Mouse (Mus musculus) brain, adult 2 months (tissue): ENCODE measurements around the gene Gm6408.
"Not testable (repeated sequence)": the region's sequence is repeated elsewhere in the genome, so short reads cannot be mapped to it uniquely, and the experiment has no call there.

Source experiments
- DNase-seq: peaks from one replicate; pipeline ENCODE4 v3.0.0; 2011; ENCODE audit warnings: low read depth, low spot score

The Gm6408 gene

GRCm38 (mm10) chr5:146481665-146482064 lies at the start of gene Gm6408:
Gene Gm6408, plus strand, starts transcription at chr5:146481965.
- DNase-seq, result not testable (repeated sequence)

- no peak for DNase-seq
Observed at GRCm38 (mm10) chr5:146432476-146432875, 49.3 kb upstream of the Gm6408 start.

- DNase-seq, result no peak
Observed at GRCm38 (mm10) chr5:146435316-146435715, 46.4 kb upstream of the Gm6408 start.

- DNase-seq, result no peak
Observed at GRCm38 (mm10) chr5:146436796-146437195, 45.0 kb upstream of the Gm6408 start.

- DNase-seq, result no peak
Observed at GRCm38 (mm10) chr5:146439152-146439781, 42.5 kb upstream of the Gm6408 start.

GRCm38 (mm10) chr5:146440273-146440672 lies 41.5 kb upstream of the Gm6408 start:
- DNase-seq, result no peak

GRCm38 (mm10) chr5:146442767-146443166 lies 39.0 kb upstream of the Gm6408 start:
- DNase-seq, result no peak

GRCm38 (mm10) chr5:146446633-146447032 lies 35.1 kb upstream of the Gm6408 start:
- DNase-seq, result no peak

GRCm38 (mm10) chr5:146451592-146452254 lies 30.0 kb upstream of the Gm6408 start:
- no peak for DNase-seq

GRCm38 (mm10) chr5:146453556-146453955 lies 28.2 kb upstream of the Gm6408 start:
- peak; percentile 73 for DNase-seq

GRCm38 (mm10) chr5:146461612-146462011 lies 20.2 kb upstream of the Gm6408 start:
- DNase-seq, result no peak

- DNase-seq, result no peak
Observed at GRCm38 (mm10) chr5:146466663-146467062, 15.1 kb upstream of the Gm6408 start.

GRCm38 (mm10) chr5:146468311-146468710 lies 13.5 kb upstream of the Gm6408 start:
- no peak for DNase-seq

GRCm38 (mm10) chr5:146470821-146471220 lies 10.9 kb upstream of the Gm6408 start:
- no peak for DNase-seq

- DNase-seq, result no peak
Observed at GRCm38 (mm10) chr5:146471311-146471710, 10.5 kb upstream of the Gm6408 start.

GRCm38 (mm10) chr5:146471821-146472220 lies 9.9 kb upstream of the Gm6408 start:
- no peak for DNase-seq

GRCm38 (mm10) chr5:146479564-146479963 lies 2.2 kb upstream of the Gm6408 start:
- DNase-seq, result not testable (repeated sequence)

- DNase-seq, result peak; percentile 31
Observed at GRCm38 (mm10) chr5:146488959-146489358, 7.2 kb downstream of the Gm6408 start.

GRCm38 (mm10) chr5:146491063-146491462 lies 9.3 kb downstream of the Gm6408 start, which contains the start of gene Gm6370:
Gene Gm6370, plus strand, starts transcription at chr5:146491363.
- not testable (repeated sequence) for DNase-seq

- DNase-seq, result not testable (repeated sequence)
Observed at GRCm38 (mm10) chr5:146502099-146502498, 20.3 kb downstream of the Gm6408 start, which contains the start of gene 4930449I24Rik. Gene 4930449I24Rik, plus strand, starts transcription at chr5:146502399.

- not testable (repeated sequence) for DNase-seq
Observed at GRCm38 (mm10) chr5:146513823-146514222, 32.1 kb downstream of the Gm6408 start, which contains the start of gene Gm3402. Gene Gm3402, plus strand, starts transcription at chr5:146514123.

- DNase-seq, result not testable (repeated sequence)
Observed at GRCm38 (mm10) chr5:146525501-146525900, 43.7 kb downstream of the Gm6408 start, which contains the start of gene Gm3404. Gene Gm3404, plus strand, starts transcription at chr5:146525801.
